Mouse (Mus musculus) liver, embryonic 14.5 days (tissue): ENCODE data around the gene Kcnk4. TPM values are rescaled to one million over a fixed set of nuclear protein-coding genes. Genes with fewer than 3 reads are reported as not detected.

Source experiments
- ATAC-seq: fragments of 200-750 bp; cut with Nextera tagmentation; 2 replicates; pipeline ENCODE4 v1.8.0; 2017; ENCODE audit warnings: moderate number of reproducible peaks, mild to moderate bottlenecking, moderate library complexity; ENCODE audit not compliant: insufficient read depth
- DNase-seq, 3 experiments: peaks; one replicate each; pipeline ENCODE4 v3.0.0-alpha.2; 2012 to 2013; ENCODE audit warnings: low read depth in 3 of 3, low spot score in 3 of 3
- H3K27ac ChIP-seq: fragments of 300-500 bp; sonication (generic); 2 replicates; pipeline ENCODE4 v1.5.1; 2014; ENCODE audit warnings: moderate library complexity, mild to moderate bottlenecking, control low read depth, inconsistent platforms
- H3K27me3 ChIP-seq: fragments of 300-500 bp; sonication (generic); 2 replicates; pipeline ENCODE4 v1.6.1; 2014; ENCODE audit warnings: mild to moderate bottlenecking, low read length, moderate library complexity; ENCODE audit not compliant: control insufficient read depth, insufficient read depth
- H3K36me3 ChIP-seq: fragments of 300-500 bp; sonication (generic); replicated peaks from 2 replicates; pipeline ENCODE4 v1.6.1; 2014; ENCODE audit warnings: low read depth; ENCODE audit not compliant: control insufficient read depth, insufficient read depth
- H3K4me1 ChIP-seq, 2 experiments: fragments of 200-500 bp in 1 of 2; fragments of 300-500 bp in 1 of 2; sonication (generic) in 1 of 2; replicated peaks; 2 replicates each; pipeline ENCODE4 v1.6.1; 2012 to 2014; ENCODE audit warnings: antibody characterized with exemption in 1 of 2, inconsistent platforms in 1 of 2, low read length in 1 of 2; ENCODE audit not compliant: control insufficient read depth in 2 of 2, insufficient read depth in 2 of 2
- H3K4me2 ChIP-seq: fragments of 300-500 bp; sonication (generic); 2 replicates; pipeline ENCODE4 v1.6.1; 2014; ENCODE audit warnings: low read depth, mild to moderate bottlenecking, control low read depth, moderate library complexity
- H3K4me3 ChIP-seq, 2 experiments: fragments of 200-500 bp in 1 of 2; fragments of 300-500 bp in 1 of 2; sonication (generic) in 1 of 2; 2 replicates each; pipeline ENCODE4 v1.5.1; 2012 to 2014; ENCODE audit warnings: low read depth in 2 of 2, low read length in 2 of 2, mild to moderate bottlenecking in 2 of 2, control low read depth in 1 of 2, inconsistent platforms in 1 of 2, moderate library complexity in 1 of 2; ENCODE audit not compliant: insufficient read depth in 1 of 2
- H3K9ac ChIP-seq: fragments of 300-500 bp; sonication (generic); replicated peaks from 2 replicates; pipeline ENCODE4 v1.6.1; 2014; ENCODE audit warnings: mild to moderate bottlenecking, control low read depth, moderate library complexity
- H3K9me3 ChIP-seq: fragments of 300-500 bp; sonication (generic); 2 replicates; pipeline ENCODE4 v1.6.1; 2016; ENCODE audit warnings: low read length, mixed read lengths; ENCODE audit not compliant: control insufficient read depth
- CTCF ChIP-seq: IDR thresholded peaks from 2 replicates; pipeline ENCODE4 v1.5.1; 2016; ENCODE audit warnings: antibody characterized with exemption, low read depth, control low read depth
- EP300 ChIP-seq: IDR thresholded peaks from 2 replicates; pipeline ENCODE4 v1.6.1; 2016; ENCODE audit warnings: antibody characterized with exemption, low read depth
- WGBS: fragments of 180-500 bp; shearing (Covaris S2); extraction: QIAGEN DNeasy Blood & Tissue Kit; methylation state at CpG from one replicate; pipeline ENCODE4 v1.1.7; 2014; ENCODE audit not compliant: insufficient replicate concordance; 5-methylcytosine and 5-hydroxymethylcytosine counted together
- polyA plus RNA-seq, 2 experiments: library from polyadenylated mRNA; depleted of rRNA in 1 of 2; stranded (reverse) in 1 of 2; unstranded in 1 of 2; fragments of >200 nt; fragmentation: Nextera tagmentation in 1 of 2; extraction: Ambion mirVana in 1 of 2; gene quantifications; 2 replicates each; pipeline versions ENCODE4 v1.2.1 to v1.2.3; 2012 to 2014

Kcnk4 gene
- polyA plus RNA-seq, 2 experiments, result 0.05 TPM; not detected in 1

DNA sequence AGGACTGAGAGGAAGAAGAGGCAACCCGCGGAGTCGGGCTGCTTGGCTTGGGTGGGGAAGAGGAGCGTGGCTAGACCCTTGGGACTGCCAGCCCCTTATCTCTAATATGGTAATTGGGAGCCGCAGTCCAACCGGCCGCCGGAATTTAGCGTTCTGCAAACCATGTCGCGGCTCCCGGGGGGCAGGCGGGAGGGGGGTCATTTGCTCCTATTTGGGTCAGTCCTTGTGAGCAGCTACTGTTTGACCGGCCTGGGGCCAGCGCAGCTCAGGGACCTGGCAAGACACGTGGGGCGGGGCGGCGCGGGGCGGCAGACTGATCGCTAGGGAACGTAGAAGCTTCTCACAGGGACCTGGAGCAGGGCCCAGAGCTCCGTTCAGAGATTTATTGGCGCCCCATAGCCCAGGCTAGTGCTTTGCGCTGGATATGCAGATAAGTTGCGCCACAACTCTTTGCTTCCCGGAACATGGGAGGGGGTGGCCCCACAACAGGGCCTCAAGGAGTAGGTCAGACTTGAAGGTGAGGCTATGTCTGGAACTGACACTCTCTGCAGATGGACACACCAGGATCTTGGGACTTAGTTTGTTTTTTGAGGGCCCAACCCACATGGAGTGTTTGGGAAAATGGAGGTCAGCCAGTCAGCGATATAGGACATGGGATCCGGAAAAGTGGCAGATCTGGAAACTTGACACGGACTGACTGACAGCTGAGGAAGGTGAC, 17.8 kb upstream of the Kcnk4 start:
- TF ChIP-seq EP300, result no peak
- no peak for TF ChIP-seq CTCF
- Histone ChIP-seq H3K27me3 (no peaks in the 10 kb centered on the region), H3K4me1 (peaks cover 13 to 19% of the 10 kb centered on the region in 2 experiments), H3K36me3 (no peaks in the 10 kb centered on the region), H3K9ac (peak overlapping the region; percentile 78), H3K4me2 (peak overlapping the region; percentile 96), H3K4me3 (peak overlapping the region; percentile 70 to 87), H3K9me3 (no peaks in the 10 kb centered on the region), H3K27ac (peak overlapping the region; percentile 86)
- WGBS, result 2% methylated on average over 31 of the region's 31 CpGs
- ATAC-seq, result peak; percentile 36
- DNase-seq, result no peak

DNA sequence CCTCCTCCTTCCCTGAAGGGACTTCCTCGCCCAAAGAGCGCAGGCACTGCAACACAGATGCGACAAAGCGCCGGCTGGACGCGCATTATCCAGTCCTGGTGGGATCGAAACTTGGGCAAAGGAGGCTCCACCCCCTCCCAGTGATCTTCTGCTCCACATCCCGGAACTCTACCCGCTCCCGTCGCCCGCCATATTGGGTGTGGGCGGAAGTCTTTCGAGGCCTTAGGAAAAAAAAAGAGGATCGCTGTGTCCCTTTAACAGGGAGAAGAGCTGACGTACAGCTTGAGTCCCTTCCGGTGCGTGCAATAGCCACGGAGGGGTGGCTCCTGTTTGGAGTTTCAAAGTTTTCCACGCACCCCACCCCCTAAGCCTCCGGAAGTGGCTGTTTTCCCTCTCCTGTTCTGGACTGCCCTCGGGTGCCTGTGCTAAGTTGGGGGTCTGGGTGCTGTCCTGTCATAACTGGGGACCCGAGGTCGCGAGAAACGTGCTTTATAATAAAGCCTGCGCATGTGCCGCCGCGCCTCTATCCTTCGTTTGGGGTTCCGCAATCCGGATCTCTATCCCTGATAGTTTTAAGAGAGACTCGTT, 17.2 kb upstream of the Kcnk4 start:
- H3K4me3 ChIP-seq, result peak overlapping the region; percentile 70 to 87
- H3K4me1 ChIP-seq, result peaks cover 13 to 19% of the 10 kb centered on the region in 2 experiments
- WGBS, result under 1% methylated on average over 35 of the region's 35 CpGs
- H3K9me3 ChIP-seq, result no peaks in the 10 kb centered on the region
- peak; percentile 77 for ATAC-seq
- DNase-seq, result peak; percentile 76 to 81 (median 77)
- no peak for TF ChIP-seq CTCF
- TF ChIP-seq EP300, result 0 out of 2 replicates have a peak, but pooled peaks have one; percentile 22
- H3K36me3 ChIP-seq, result no peaks in the 10 kb centered on the region
- H3K9ac ChIP-seq, result peak overlapping the region; percentile 78
- no peaks in the 10 kb centered on the region for H3K27me3 ChIP-seq
- peak overlapping the region; percentile 86 for H3K27ac ChIP-seq
- peak overlapping the region; percentile 96 for H3K4me2 ChIP-seq

DNA sequence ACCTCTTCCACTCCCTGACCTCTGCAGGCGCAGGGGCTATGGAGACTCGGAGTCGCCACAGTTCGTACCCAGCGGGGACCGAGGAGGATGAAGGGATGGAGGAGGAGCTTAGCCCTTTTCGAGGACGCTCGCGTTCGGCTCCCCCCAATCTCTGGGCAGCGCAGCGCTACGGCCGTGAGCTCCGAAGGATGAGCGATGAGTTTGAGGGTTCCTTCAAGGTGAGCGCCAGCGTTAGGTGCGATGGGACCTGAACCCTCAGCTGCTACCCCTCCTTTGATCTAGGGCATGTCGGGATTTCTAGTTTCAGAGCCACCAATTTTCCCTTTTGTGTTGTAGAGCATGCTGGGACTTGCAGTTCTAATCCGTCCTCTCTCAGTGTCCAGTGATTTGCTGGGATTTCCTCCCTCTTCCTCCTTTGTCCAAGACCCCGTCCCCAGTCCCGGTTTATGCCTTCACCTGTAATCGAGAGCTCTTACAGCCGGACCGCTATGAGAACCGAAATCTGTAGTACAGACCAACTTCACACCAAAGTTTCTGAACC, 16.4 kb upstream of the Kcnk4 start:
- ATAC-seq (peak; percentile 13; the same call in 1 of the 2 replicates), DNase-seq (no peak)
- TF ChIP-seq CTCF, result no peak
- H3K27me3 ChIP-seq, result no peaks in the 10 kb centered on the region
- peak overlapping the region; percentile 78 for H3K9ac ChIP-seq
- H3K4me3 ChIP-seq, result peak overlapping the region; percentile 70 to 87
- no peaks in the 10 kb centered on the region for H3K9me3 ChIP-seq
- peak overlapping the region; percentile 86 for H3K27ac ChIP-seq
- H3K4me1 ChIP-seq, result peaks cover 13 to 19% of the 10 kb centered on the region in 2 experiments
- no peaks in the 10 kb centered on the region for H3K36me3 ChIP-seq
- WGBS, result under 1% methylated on average over 28 of the region's 28 CpGs
- H3K4me2 ChIP-seq, result peak overlapping the region; percentile 96

DNA sequence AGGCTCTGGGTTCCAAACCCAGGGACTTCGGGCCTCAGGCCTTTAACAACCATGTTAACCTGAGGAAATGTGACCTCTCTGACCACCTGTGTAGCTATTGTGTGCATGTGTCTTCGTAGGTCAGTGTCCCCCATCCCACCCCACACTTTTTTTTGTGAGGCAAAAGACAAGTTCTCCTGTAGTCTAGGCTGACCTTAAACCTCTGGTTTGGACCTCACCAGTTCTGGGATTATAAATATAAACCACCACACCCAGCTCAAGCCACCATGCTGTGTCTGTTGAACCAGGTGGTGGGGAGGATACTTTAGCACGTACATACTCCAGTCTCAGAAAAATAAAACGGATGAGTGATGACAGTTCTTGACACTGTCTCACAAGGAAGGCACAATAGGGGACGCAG, 15.6 kb upstream of the Kcnk4 start:
- Histone ChIP-seq H3K4me3 (peak overlapping the region in 1 of 2 experiments; percentile 70; a peak in 2 of 4 replicates), H3K36me3 (no peaks in the 10 kb centered on the region), H3K9ac (no peak overlapping the region), H3K27me3 (no peaks in the 10 kb centered on the region), H3K27ac (no peak overlapping the region), H3K4me1 (peaks cover 13 to 19% of the 10 kb centered on the region in 2 experiments), H3K4me2 (peak overlapping the region; percentile 96), H3K9me3 (no peaks in the 10 kb centered on the region)
- WGBS, result 63% methylated on average over 5 of the region's 5 CpGs
- TF ChIP-seq EP300 (no peak), CTCF (no peak)
- ATAC-seq (no peak), DNase-seq (no peak)

DNA sequence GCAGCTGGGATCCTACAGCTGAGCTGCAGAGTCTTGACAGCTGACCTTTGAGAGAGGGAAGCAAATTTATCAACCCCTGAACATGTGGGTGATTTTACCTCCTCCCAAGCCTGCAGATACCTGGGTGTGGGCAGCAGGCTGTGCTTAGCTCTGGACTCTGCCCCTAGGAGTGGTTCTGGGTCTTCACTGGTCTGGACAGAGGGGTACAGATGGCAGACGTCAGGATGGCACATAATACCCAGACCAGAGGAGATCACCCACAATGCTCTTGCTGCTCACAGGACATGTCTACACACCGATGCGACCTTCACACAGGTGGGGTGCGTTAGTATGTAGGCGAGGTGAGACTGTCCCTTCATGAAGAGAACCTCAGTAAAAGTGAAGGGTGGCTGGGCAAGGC, 15.2 kb upstream of the Kcnk4 start:
- Histone ChIP-seq H3K9ac (no peak overlapping the region), H3K27me3 (no peaks in the 10 kb centered on the region), H3K4me1 (peaks cover 13 to 19% of the 10 kb centered on the region in 2 experiments), H3K4me3 (no peak overlapping the region), H3K36me3 (no peaks in the 10 kb centered on the region), H3K9me3 (no peaks in the 10 kb centered on the region), H3K27ac (no peak overlapping the region), H3K4me2 (no peak overlapping the region)
- no peak for ATAC-seq
- TF ChIP-seq CTCF (no peak), EP300 (no peak)
- DNase-seq, result no peak
- WGBS, result 75% methylated on average over 5 of the region's 5 CpGs
